ENCODE assay signal across 12 mouse cellular contexts in genomic region chr2:160334111-160334661, GRCm38 (mm10). TPM values are rescaled to one million over a fixed set of nuclear protein-coding genes. Genes with fewer than 3 reads are reported as not detected.
DNase-seq lines count a peak whose midpoint lies in the region; ATAC-seq and TF ChIP-seq lines count a peak whose summit lies in the region.
"Had no signal": no experiment of that assay in that cellular context is flagged by ENCODE, and none has a peak within 500 bp of the region (broad histone marks: within the 10 kb centered on the region; RNA-seq: fewer than 3 reads in every experiment).

Gene Gm826 (minus strand): TSS chr2:160334162.

- H3K4me1 ChIP-seq in lung, adult 2 months (ENCODE audit: control insufficient read depth, insufficient read depth, low read length), result peaks cover 3% of the 10 kb centered on the region
- H3K4me1 ChIP-seq in midbrain, embryonic 16.5 days (ENCODE audit: control insufficient read depth, insufficient read depth, low read length), result no peaks in the 10 kb centered on the region
- H3K4me1 ChIP-seq: embryonic facial prominence, embryonic 13.5 days had no signal

- intact Hi-C loops in heart, postnatal 10 days (cut with DNase I), result no loop called here

- no peak for TF ChIP-seq CTCF in lung, adult 2 months (IDR thresholded peaks at IDR 0.05; ENCODE audit: insufficient read depth, low read length)

- WGBS in lung, adult 2 months, result 48% methylated on average over 4 of the region's 4 CpGs
- 56% methylated on average over 4 of the region's 4 CpGs for WGBS in midbrain, embryonic 16.5 days

- no peak within 1 kb of the TSS for H3K4me3 ChIP-seq in lung, adult 2 months (replicated peaks; ENCODE audit: extremely low read depth, low read depth, low read length)
- H3K4me3 ChIP-seq in midbrain, embryonic 16.5 days (ENCODE audit: low read depth, low read length), result no peak within 1 kb of the TSS
- H3K4me3 ChIP-seq: embryonic facial prominence, embryonic 13.5 days; limb, embryonic 12.5 days; midbrain, embryonic 12.5 days had no signal

- DNase-seq in adrenal gland, postnatal 10 days, result peak; percentile 60
- no peak for DNase-seq in adrenal gland, postnatal 4 days (ENCODE audit: low spot score in 2 of 2)
- peak; percentile 44 for DNase-seq in adipocyte (ENCODE audit: low spot score)
- peak; percentile 64 for DNase-seq in heart, postnatal 10 days
- DNase-seq in lung, adult 2 months, result peak; percentile 10
- DNase-seq in c-Kit-positive CD71-positive TER-119-positive erythroid progenitor cells, embryonic 14.5 days (ENCODE audit: low spot score), result no peak

- H3K9ac ChIP-seq in midbrain, embryonic 16.5 days (ENCODE audit: low read depth, low read length), result no peak within 1 kb of the TSS
- H3K9ac ChIP-seq: embryonic facial prominence, embryonic 13.5 days; limb, embryonic 12.5 days; midbrain, embryonic 12.5 days had no signal

- H3K4me2 ChIP-seq in midbrain, embryonic 16.5 days (ENCODE audit: low read length), result no peak within 1 kb of the TSS
- H3K4me2 ChIP-seq: embryonic facial prominence, embryonic 13.5 days; limb, embryonic 12.5 days; midbrain, embryonic 12.5 days had no signal

- H3K27ac ChIP-seq in midbrain, embryonic 16.5 days (ENCODE audit: low read length), result no peak within 1 kb of the TSS
- H3K27ac ChIP-seq: embryonic facial prominence, embryonic 13.5 days; limb, embryonic 12.5 days; midbrain, embryonic 12.5 days had no signal

- H3K9me3 ChIP-seq in midbrain, embryonic 16.5 days (replicated peaks; ENCODE audit: control insufficient read depth, low read length, poor library complexity, severe bottlenecking), result no peaks in the 10 kb centered on the region
- H3K9me3 ChIP-seq: embryonic facial prominence, embryonic 13.5 days; limb, embryonic 12.5 days; midbrain, embryonic 12.5 days had no signal

- no peak for TF ChIP-seq POLR2A in lung, adult 2 months (IDR thresholded peaks at IDR 0.05; ENCODE audit: borderline replicate concordance, extremely low read depth, low read depth, low read length)

- no peaks in the 10 kb centered on the region for H3K36me3 ChIP-seq in midbrain, embryonic 16.5 days (ENCODE audit: control insufficient read depth, insufficient read depth, low read length)
- H3K36me3 ChIP-seq: embryonic facial prominence, embryonic 13.5 days; limb, embryonic 12.5 days; midbrain, embryonic 12.5 days had no signal

- no peak for ATAC-seq in inflammation-experienced regulatory T-cells, adult 6 months
- ATAC-seq in midbrain, embryonic 16.5 days, result no peak

- H3K27me3 ChIP-seq in midbrain, embryonic 16.5 days (ENCODE audit: control insufficient read depth, insufficient read depth, low read depth, low read length), result no peaks in the 10 kb centered on the region
- H3K27me3 ChIP-seq: embryonic facial prominence, embryonic 13.5 days; limb, embryonic 12.5 days; midbrain, embryonic 12.5 days had no signal

RNA-seq across cellular contexts. Expression of gene Gm826, which starts in this region (rescaled TPM):
- 1 to 10 TPM; 2.1 to 2.2 TPM for total RNA-seq in adrenal gland, postnatal 10 days (2021)
- total RNA-seq in adrenal gland, postnatal 4 days (2021), result under 1 TPM; 0.90 TPM
- 1 to 10 TPM; 6.1 to 6.2 TPM for total RNA-seq in heart, postnatal 10 days (2021)
- polyA plus RNA-seq in lung, adult 2 months (2012; rRNA removed), result 0.58 TPM in 1 of 2 replicates, not detected in the other
- not detected for polyA plus RNA-seq in inflammation-experienced regulatory T-cells, adult 6 months (2017; shearing (Covaris generic))
- polyA plus RNA-seq in midbrain, embryonic 16.5 days (2015; fragmentation: Nextera tagmentation; extraction: Ambion mirVana), result not detected in 2 replicates
- polyA plus RNA-seq: embryonic facial prominence, embryonic 13.5 days; limb, embryonic 12.5 days; stomach, embryonic 14.5 days had no signal

Comparison
In these comparisons a context has a peak if more than half of its experiments do, and no peak if none do; other contexts are left out.
1. DNase-seq: peak in adrenal gland, postnatal 10 days (single experiment), adipocyte (single experiment) and heart, postnatal 10 days (2 of 2); none in adrenal gland, postnatal 4 days (0 of 2) and c-Kit-positive CD71-positive TER-119-positive erythroid progenitor cells, embryonic 14.5 days (single experiment).
2. Peak in DNase-seq in lung, adult 2 months; RNA of the gene not detected or under 1 TPM.